Mouse (Mus musculus): ENCODE measurements at regions not wholly inside any gene's neighbourhood (a gene's known extent, or its start where the extent isn't known, plus 50 kb on each side); places are given as distances from the start of the nearest gene placed in this dataset. TPM values are rescaled to one million over a fixed set of nuclear protein-coding genes. Genes with fewer than 3 reads are reported as not detected.

Small RNA genes lying in the stretch of these regions (microRNA-seq; reads per million reads assigned to microRNA genes)
- gene Gm25041 = not detected
